9 mouse cellular contexts compared by ENCODE assay signal in genomic region chr2:152375652-152376344, GRCm38 (mm10). TPM values are rescaled to one million over a fixed set of nuclear protein-coding genes. Genes with fewer than 3 reads are reported as not detected.
A peak's percentile ranks its signal among the peaks of the same experiment; 100 is the strongest.
DNase-seq lines count a peak whose midpoint lies in the region; ATAC-seq and TF ChIP-seq lines count a peak whose summit lies in the region.
"Had no signal": no experiment of that assay in that cellular context is flagged by ENCODE, and none has a peak within 500 bp of the region (broad histone marks: within the 10 kb centered on the region; RNA-seq: fewer than 3 reads in every experiment).

No protein-coding gene starts in this region.

- H3K9me3 ChIP-seq in heart, embryonic 15.5 days (replicated peaks): no peaks in the 10 kb centered on the region
- no peaks in the 10 kb centered on the region for H3K9me3 ChIP-seq in embryonic facial prominence, embryonic 12.5 days

- no peak for TF ChIP-seq POLR2A in olfactory bulb, adult 2 months (IDR thresholded peaks at IDR 0.05; ENCODE audit: insufficient read depth, low read depth, low read length)

- DNase-seq in heart, postnatal 36 days: no peak
- peak; percentile 38 to 57 for DNase-seq in left cerebral cortex, adult 18-20 months (ENCODE audit: low spot score in 2 of 2)
- no peak for DNase-seq in testis, postnatal 14 days (ENCODE audit: low spot score)
- no peak for DNase-seq in spleen, postnatal 10 days (ENCODE audit: low spot score in 2 of 2)
- DNase-seq in urinary bladder, postnatal 36 days (ENCODE audit: low spot score in 2 of 2): no peak

- peaks cover 14% of the 10 kb centered on the region for H3K4me1 ChIP-seq in heart, embryonic 15.5 days (replicated peaks)
- H3K4me1 ChIP-seq in embryonic facial prominence, embryonic 12.5 days: peaks cover 15% of the 10 kb centered on the region
- peaks cover 24% of the 10 kb centered on the region for H3K4me1 ChIP-seq in olfactory bulb, adult 2 months (ENCODE audit: control insufficient read depth, insufficient read depth, low read length)

- H3K27ac ChIP-seq in heart, embryonic 15.5 days: no peak overlapping the region
- peak overlapping the region; percentile 36; the same call in 1 of the 2 replicates for H3K27ac ChIP-seq in embryonic facial prominence, embryonic 12.5 days
- peak overlapping the region; percentile 77 for H3K27ac ChIP-seq in olfactory bulb, adult 2 months (ENCODE audit: insufficient read depth, low read depth, low read length)

- no peaks in the 10 kb centered on the region for H3K36me3 ChIP-seq in heart, embryonic 15.5 days
- H3K36me3 ChIP-seq in embryonic facial prominence, embryonic 12.5 days: no peaks in the 10 kb centered on the region

- TF ChIP-seq CTCF in olfactory bulb, adult 2 months (IDR thresholded peaks at IDR 0.05; ENCODE audit: insufficient read depth, low read depth, low read length): no peak

- WGBS in heart, embryonic 15.5 days: 11% methylated on average over 21 of the region's 21 CpGs
- WGBS in embryonic facial prominence, embryonic 12.5 days: 3% methylated on average over 21 of the region's 21 CpGs
- 10% methylated on average over 21 of the region's 21 CpGs for WGBS in olfactory bulb, adult 2 months

- H3K27me3 ChIP-seq in heart, embryonic 15.5 days: peaks cover 27% of the 10 kb centered on the region
- H3K27me3 ChIP-seq in embryonic facial prominence, embryonic 12.5 days: peaks cover 21% of the 10 kb centered on the region; the same call in 1 of the 2 replicates

- H3K4me3 ChIP-seq in heart, embryonic 15.5 days: no peak overlapping the region
- peak overlapping the region; percentile 25 for H3K4me3 ChIP-seq in embryonic facial prominence, embryonic 12.5 days
- H3K4me3 ChIP-seq in olfactory bulb, adult 2 months (ENCODE audit: insufficient read depth, low read depth, low read length): peak overlapping the region; percentile 68

- peak overlapping the region; percentile 42 for H3K4me2 ChIP-seq in heart, embryonic 15.5 days
- peak overlapping the region; percentile 54 for H3K4me2 ChIP-seq in embryonic facial prominence, embryonic 12.5 days (replicated peaks)

- ATAC-seq in heart, embryonic 15.5 days (replicated peaks; ENCODE audit: insufficient number of reproducible peaks, insufficient read depth, low FRiP score, low read depth): 0 out of 2 replicates have a peak, but pooled peaks have one; percentile 38
- ATAC-seq in embryonic facial prominence, embryonic 12.5 days (ENCODE audit: insufficient number of reproducible peaks, insufficient read depth, low FRiP score, low TSS enrichment): no peak

- H3K9ac ChIP-seq in heart, embryonic 15.5 days: peak overlapping the region; percentile 25; the same call in 1 of the 2 replicates
- H3K9ac ChIP-seq in embryonic facial prominence, embryonic 12.5 days: peak overlapping the region; percentile 24; the same call in 1 of the 2 replicates

- intact Hi-C loops in heart, postnatal 36 days (cut with DNase I): no loop called here

RNA-seq across cellular contexts. Expression of gene Nrsn2, which starts 0.6 kb away (rescaled TPM):
- polyA plus RNA-seq in heart, embryonic 15.5 days (2015; fragmentation: Nextera tagmentation; extraction: Ambion mirVana): 1.6 and 2.1 TPM in 2 replicates
- not detected for total RNA-seq in heart, postnatal 36 days (2021)
- 4.3 and 4.9 TPM in 2 replicates for polyA plus RNA-seq in embryonic facial prominence, embryonic 12.5 days (2016; fragmentation: Nextera tagmentation; extraction: Ambion mirVana)
- total RNA-seq in left cerebral cortex, adult 18-20 months (2021): 100 to 1,000 TPM in 1 of 2 experiments, 10 to 100 TPM in 1; 96.7 to 104 TPM
- not detected in 2 replicates for polyA plus RNA-seq in olfactory bulb, adult 2 months (2012; ENCODE audit: insufficient read depth, insufficient read length, low replicate concordance, missing spikeins)

RNA-seq across cellular contexts. Expression of gene Sox12, which starts 22.1 kb away (rescaled TPM):
- polyA plus RNA-seq in heart, embryonic 15.5 days (2015; fragmentation: Nextera tagmentation; extraction: Ambion mirVana): 6.5 and 7.0 TPM in 2 replicates
- 10 to 100 TPM in 1 of 2 experiments, 1 to 10 TPM in 1; 8.2 to 13.8 TPM for total RNA-seq in heart, postnatal 36 days (2021)
- 16.9 and 18.1 TPM in 2 replicates for polyA plus RNA-seq in embryonic facial prominence, embryonic 12.5 days (2016; fragmentation: Nextera tagmentation; extraction: Ambion mirVana)
- total RNA-seq in left cerebral cortex, adult 18-20 months (2021): 10 to 100 TPM; 11.8 to 15.9 TPM
- not detected in 2 replicates for polyA plus RNA-seq in olfactory bulb, adult 2 months (2012; ENCODE audit: insufficient read depth, insufficient read length, low replicate concordance, missing spikeins)

RNA-seq across cellular contexts. Expression of gene Trib3, which starts 32.0 kb away (rescaled TPM):
- polyA plus RNA-seq in heart, embryonic 15.5 days (2015; fragmentation: Nextera tagmentation; extraction: Ambion mirVana): 2.9 and 3.1 TPM in 2 replicates
- total RNA-seq in heart, postnatal 36 days (2021): 1 to 10 TPM; 3.6 to 3.8 TPM
- polyA plus RNA-seq in embryonic facial prominence, embryonic 12.5 days (2016; fragmentation: Nextera tagmentation; extraction: Ambion mirVana): 3.5 and 3.7 TPM in 2 replicates
- total RNA-seq in left cerebral cortex, adult 18-20 months (2021): under 1 TPM; 0.59 to 0.70 TPM
- polyA plus RNA-seq in olfactory bulb, adult 2 months (2012; ENCODE audit: insufficient read depth, insufficient read length, low replicate concordance, missing spikeins): not detected in 2 replicates

RNA-seq across cellular contexts. Expression of gene Zcchc3, which starts 39.0 kb away (rescaled TPM):
- 30.8 and 31.7 TPM in 2 replicates for polyA plus RNA-seq in heart, embryonic 15.5 days (2015; fragmentation: Nextera tagmentation; extraction: Ambion mirVana)
- total RNA-seq in heart, postnatal 36 days (2021): 10 to 100 TPM in 1 of 2 experiments, 1 to 10 TPM in 1; 8.0 to 10.0 TPM
- 71.0 and 73.6 TPM in 2 replicates for polyA plus RNA-seq in embryonic facial prominence, embryonic 12.5 days (2016; fragmentation: Nextera tagmentation; extraction: Ambion mirVana)
- total RNA-seq in left cerebral cortex, adult 18-20 months (2021): 1 to 10 TPM; 9.4 TPM
- not detected in 2 replicates for polyA plus RNA-seq in olfactory bulb, adult 2 months (2012; ENCODE audit: insufficient read depth, insufficient read length, low replicate concordance, missing spikeins)

RNA-seq across cellular contexts. Expression of gene 6820408C15Rik, which starts 39.6 kb away (rescaled TPM):
- polyA plus RNA-seq in heart, embryonic 15.5 days (2015; fragmentation: Nextera tagmentation; extraction: Ambion mirVana): 2.0 and 2.4 TPM in 2 replicates
- total RNA-seq in heart, postnatal 36 days (2021): 1 to 10 TPM; 2.0 to 2.1 TPM
- 0.27 and 0.31 TPM in 2 replicates for polyA plus RNA-seq in embryonic facial prominence, embryonic 12.5 days (2016; fragmentation: Nextera tagmentation; extraction: Ambion mirVana)
- total RNA-seq in left cerebral cortex, adult 18-20 months (2021): 1 to 10 TPM; 1.6 to 2.1 TPM
- polyA plus RNA-seq in olfactory bulb, adult 2 months (2012; ENCODE audit: insufficient read depth, insufficient read length, low replicate concordance, missing spikeins): not detected in 2 replicates
- polyA plus RNA-seq: large intestine, adult 2 months had no signal

Comparison
In these comparisons a context has a peak if more than half of its experiments do, and no peak if none do; other contexts are left out.
1. DNase-seq: peak in left cerebral cortex, adult 18-20 months (2 of 2); none in heart, postnatal 36 days (0 of 2), testis, postnatal 14 days (single experiment), spleen, postnatal 10 days (0 of 2) and urinary bladder, postnatal 36 days (0 of 2).